Mouse (Mus musculus): ENCODE measurements around the gene Ccdc162. TPM values are rescaled to one million over a fixed set of nuclear protein-coding genes. Genes with fewer than 3 reads are reported as not detected.

Gene Ccdc162
- total RNA-seq (2014; fragmentation: Nextera tagmentation), result not detected in 2 replicates
- total RNA-seq (2017), result 0.41 and 0.60 TPM in 2 replicates
- not detected in 2 replicates for polyA plus RNA-seq (2012)

DNA sequence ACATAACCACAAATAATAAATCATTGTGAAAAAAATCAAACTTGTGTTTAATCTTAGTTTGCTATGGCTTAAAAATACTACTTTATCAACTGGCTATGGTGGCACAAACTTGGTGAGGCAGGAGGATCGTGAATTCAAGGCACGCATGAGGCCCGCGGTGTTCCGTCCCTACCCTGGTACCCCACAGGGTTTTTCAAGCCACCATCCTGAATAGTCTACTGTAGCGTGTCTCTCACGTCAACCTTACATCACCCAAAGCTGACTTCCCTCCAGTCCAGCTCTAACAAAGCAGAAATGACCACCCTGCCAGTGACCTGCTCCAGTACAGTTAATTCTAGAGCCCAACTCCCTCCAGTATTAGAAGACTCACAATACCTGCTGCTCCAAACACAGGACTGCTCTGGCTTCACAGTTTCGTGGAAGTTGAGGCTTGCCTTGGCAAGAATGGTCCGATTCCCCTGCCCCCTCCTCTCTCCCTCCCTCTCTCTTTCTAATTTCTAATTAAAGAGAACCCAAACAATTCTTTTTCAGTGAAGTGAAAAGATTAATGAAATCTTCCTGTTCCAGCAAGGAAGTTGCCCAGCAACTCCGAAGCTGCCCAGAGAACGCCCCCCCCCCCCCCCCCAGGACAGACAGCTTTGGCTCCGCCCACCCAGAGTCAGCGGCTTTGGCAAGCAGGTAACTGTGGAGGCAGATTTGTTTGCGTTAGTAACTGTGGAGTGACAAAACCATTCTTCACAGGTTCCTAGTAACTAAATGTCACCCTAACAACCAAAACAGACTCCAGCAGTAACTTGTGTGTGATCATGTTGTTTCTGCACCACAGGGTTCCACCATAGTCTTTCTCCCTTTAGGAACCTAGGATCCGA, at the start of gene Ccdc162:
TSS of gene Ccdc162 (minus strand) at position 606 of the 869 bp plus-strand sequence.
- Histone ChIP-seq H3K4me1 (ENCODE audit: insufficient read depth, low read depth, low read length) (peaks cover 12% of the 10 kb centered on the region), H3K4me3 (ENCODE audit: low read depth, low read length) (no peak within 1 kb of the TSS), H3K9me3 (replicated peaks) (no peaks in the 10 kb centered on the region), H3K36me3 (replicated peaks) (peaks cover 32% of the 10 kb centered on the region), H3K27me3 (ENCODE audit: insufficient read depth, low read length) (no peaks in the 10 kb centered on the region)
- TF ChIP-seq CTCF (IDR thresholded peaks at IDR 0.05; ENCODE audit: low read depth, low read length), result no peak
- no peak for TF ChIP-seq GATA2 (IDR thresholded peaks at IDR 0.05; ENCODE audit: borderline replicate concordance, low read depth, low read length)
- TF ChIP-seq GATA1 (IDR thresholded peaks at IDR 0.05; ENCODE audit: borderline replicate concordance, low read length), result no peak
- TF ChIP-seq TAL1 (conservative IDR thresholded peaks at IDR 0.05; ENCODE audit: low read depth, low read length), result no peak
- TF ChIP-seq POLR2AphosphoS5 (IDR thresholded peaks at IDR 0.05; ENCODE audit: insufficient replicate concordance, low read depth, low read length), result no peak
- ATAC-seq (ENCODE audit: extremely low read depth, insufficient number of reproducible peaks, low FRiP score, poor library complexity, severe bottlenecking) (no peak), DNase-seq (ENCODE audit: low spot score) (no peak)

GRCm38 (mm10) chr10:41765586-41765985, 49.2 kb upstream of the Ccdc162 start:
- Histone ChIP-seq H3K4me3 (ENCODE audit: low read depth, low read length) (no peak overlapping the region), H3K9me3 (replicated peaks) (no peaks in the 10 kb centered on the region), H3K27me3 (ENCODE audit: insufficient read depth, low read length) (no peaks in the 10 kb centered on the region), H3K36me3 (replicated peaks) (peaks cover 35% of the 10 kb centered on the region), H3K4me1 (ENCODE audit: insufficient read depth, low read depth, low read length) (no peaks in the 10 kb centered on the region; the same call in 1 of the 2 replicates)
- ATAC-seq (ENCODE audit: extremely low read depth, insufficient number of reproducible peaks, low FRiP score, poor library complexity, severe bottlenecking) (no peak), DNase-seq (ENCODE audit: low spot score) (no peak)
- TF ChIP-seq GATA2 (IDR thresholded peaks at IDR 0.05; ENCODE audit: borderline replicate concordance, low read depth, low read length), result no peak
- no peak for TF ChIP-seq CTCF (IDR thresholded peaks at IDR 0.05; ENCODE audit: low read depth, low read length)
- TF ChIP-seq TAL1 (conservative IDR thresholded peaks at IDR 0.05; ENCODE audit: low read depth, low read length), result no peak
- TF ChIP-seq POLR2AphosphoS5 (IDR thresholded peaks at IDR 0.05; ENCODE audit: insufficient replicate concordance, low read depth, low read length), result no peak
- TF ChIP-seq GATA1 (IDR thresholded peaks at IDR 0.05; ENCODE audit: borderline replicate concordance, low read length), result no peak

DNA sequence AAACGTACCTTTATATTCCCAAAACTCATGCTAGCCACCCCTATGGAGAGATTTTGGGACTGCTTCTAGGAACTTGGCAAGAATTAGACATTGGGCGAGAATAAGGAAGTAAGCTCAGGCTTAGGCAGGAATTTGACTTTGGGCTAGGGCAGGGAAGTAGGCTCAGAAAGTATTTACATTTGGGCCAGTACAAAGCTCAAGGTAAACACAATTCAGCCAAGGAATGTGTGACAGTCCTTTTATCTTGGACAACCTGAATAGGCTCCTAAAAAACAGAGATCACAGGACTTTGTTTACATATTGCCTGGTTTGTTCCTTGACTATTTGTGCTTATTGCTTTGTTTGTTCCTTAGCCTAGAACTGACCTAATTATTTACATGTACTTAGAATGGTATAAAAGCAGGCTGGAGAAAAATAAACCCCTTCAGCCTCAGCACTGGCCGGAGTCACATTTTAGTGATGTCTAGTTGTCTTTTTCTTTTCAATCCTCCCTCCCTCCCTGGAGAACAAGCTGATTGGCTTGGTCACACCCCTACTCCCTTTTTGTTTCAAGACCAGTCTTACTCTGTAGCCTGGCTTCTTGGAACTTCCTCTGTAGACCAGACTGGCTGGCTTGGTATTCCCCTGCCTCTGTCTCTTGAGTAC, 47.4 kb upstream of the Ccdc162 start:
- no peak for DNase-seq (ENCODE audit: low spot score)
- H3K36me3 ChIP-seq (replicated peaks), result peaks cover 43% of the 10 kb centered on the region

GRCm38 (mm10) chr10:41760866-41761265, 44.4 kb upstream of the Ccdc162 start:
- TF ChIP-seq GATA1 (IDR thresholded peaks at IDR 0.05; ENCODE audit: borderline replicate concordance, low read length) (no peak), TAL1 (conservative IDR thresholded peaks at IDR 0.05; ENCODE audit: low read depth, low read length) (no peak), CTCF (IDR thresholded peaks at IDR 0.05; ENCODE audit: low read depth, low read length) (no peak), GATA2 (IDR thresholded peaks at IDR 0.05; ENCODE audit: borderline replicate concordance, low read depth, low read length) (no peak), POLR2AphosphoS5 (IDR thresholded peaks at IDR 0.05; ENCODE audit: insufficient replicate concordance, low read depth, low read length) (no peak)
- H3K9me3 ChIP-seq (replicated peaks), result no peaks in the 10 kb centered on the region
- DNase-seq (ENCODE audit: low spot score) (no peak), ATAC-seq (ENCODE audit: extremely low read depth, insufficient number of reproducible peaks, low FRiP score, poor library complexity, severe bottlenecking) (no peak)
- no peak overlapping the region for H3K4me3 ChIP-seq (ENCODE audit: low read depth, low read length)
- peaks cover 5% of the 10 kb centered on the region; the same call in 1 of the 2 replicates for H3K4me1 ChIP-seq (ENCODE audit: insufficient read depth, low read depth, low read length)
- H3K27me3 ChIP-seq (ENCODE audit: insufficient read depth, low read length), result no peaks in the 10 kb centered on the region
- H3K36me3 ChIP-seq (replicated peaks), result peaks cover 45% of the 10 kb centered on the region

More for the DNA sequence above, 47.4 kb upstream of the Ccdc162 start:
- TF ChIP-seq TAL1 (conservative IDR thresholded peaks at IDR 0.05; ENCODE audit: low read depth, low read length) (no peak), POLR2AphosphoS5 (IDR thresholded peaks at IDR 0.05; ENCODE audit: insufficient replicate concordance, low read depth, low read length) (no peak), GATA1 (IDR thresholded peaks at IDR 0.05; ENCODE audit: borderline replicate concordance, low read length) (no peak), GATA2 (IDR thresholded peaks at IDR 0.05; ENCODE audit: borderline replicate concordance, low read depth, low read length) (no peak), CTCF (IDR thresholded peaks at IDR 0.05; ENCODE audit: low read depth, low read length) (no peak)
- H3K27me3 ChIP-seq (ENCODE audit: insufficient read depth, low read length), result no peaks in the 10 kb centered on the region
- H3K9me3 ChIP-seq (replicated peaks), result no peaks in the 10 kb centered on the region
- peaks cover 5% of the 10 kb centered on the region; the same call in 1 of the 2 replicates for H3K4me1 ChIP-seq (ENCODE audit: insufficient read depth, low read depth, low read length)
- no peak overlapping the region for H3K4me3 ChIP-seq (ENCODE audit: low read depth, low read length)
- no peak for ATAC-seq (ENCODE audit: extremely low read depth, insufficient number of reproducible peaks, low FRiP score, poor library complexity, severe bottlenecking)

GRCm38 (mm10) chr10:41758041-41758440, 41.6 kb upstream of the Ccdc162 start:
- ATAC-seq (ENCODE audit: extremely low read depth, insufficient number of reproducible peaks, low FRiP score, poor library complexity, severe bottlenecking), result no peak

More at GRCm38 (mm10) chr10:41758041-41758440, 41.6 kb upstream of the Ccdc162 start:
- peaks cover 54% of the 10 kb centered on the region for H3K36me3 ChIP-seq (replicated peaks)
- TF ChIP-seq GATA1 (IDR thresholded peaks at IDR 0.05; ENCODE audit: borderline replicate concordance, low read length) (no peak), POLR2AphosphoS5 (IDR thresholded peaks at IDR 0.05; ENCODE audit: insufficient replicate concordance, low read depth, low read length) (no peak), GATA2 (IDR thresholded peaks at IDR 0.05; ENCODE audit: borderline replicate concordance, low read depth, low read length) (no peak), CTCF (IDR thresholded peaks at IDR 0.05; ENCODE audit: low read depth, low read length) (no peak), TAL1 (conservative IDR thresholded peaks at IDR 0.05; ENCODE audit: low read depth, low read length) (no peak)
- H3K9me3 ChIP-seq (replicated peaks), result no peaks in the 10 kb centered on the region
- DNase-seq (ENCODE audit: low spot score), result no peak
- H3K4me3 ChIP-seq (ENCODE audit: low read depth, low read length), result no peak overlapping the region
- H3K27me3 ChIP-seq (ENCODE audit: insufficient read depth, low read length), result no peaks in the 10 kb centered on the region
- H3K4me1 ChIP-seq (ENCODE audit: insufficient read depth, low read depth, low read length), result peaks cover 5% of the 10 kb centered on the region; the same call in 1 of the 2 replicates
